Mouse (Mus musculus): ENCODE data around the gene Plb1.

DNA sequence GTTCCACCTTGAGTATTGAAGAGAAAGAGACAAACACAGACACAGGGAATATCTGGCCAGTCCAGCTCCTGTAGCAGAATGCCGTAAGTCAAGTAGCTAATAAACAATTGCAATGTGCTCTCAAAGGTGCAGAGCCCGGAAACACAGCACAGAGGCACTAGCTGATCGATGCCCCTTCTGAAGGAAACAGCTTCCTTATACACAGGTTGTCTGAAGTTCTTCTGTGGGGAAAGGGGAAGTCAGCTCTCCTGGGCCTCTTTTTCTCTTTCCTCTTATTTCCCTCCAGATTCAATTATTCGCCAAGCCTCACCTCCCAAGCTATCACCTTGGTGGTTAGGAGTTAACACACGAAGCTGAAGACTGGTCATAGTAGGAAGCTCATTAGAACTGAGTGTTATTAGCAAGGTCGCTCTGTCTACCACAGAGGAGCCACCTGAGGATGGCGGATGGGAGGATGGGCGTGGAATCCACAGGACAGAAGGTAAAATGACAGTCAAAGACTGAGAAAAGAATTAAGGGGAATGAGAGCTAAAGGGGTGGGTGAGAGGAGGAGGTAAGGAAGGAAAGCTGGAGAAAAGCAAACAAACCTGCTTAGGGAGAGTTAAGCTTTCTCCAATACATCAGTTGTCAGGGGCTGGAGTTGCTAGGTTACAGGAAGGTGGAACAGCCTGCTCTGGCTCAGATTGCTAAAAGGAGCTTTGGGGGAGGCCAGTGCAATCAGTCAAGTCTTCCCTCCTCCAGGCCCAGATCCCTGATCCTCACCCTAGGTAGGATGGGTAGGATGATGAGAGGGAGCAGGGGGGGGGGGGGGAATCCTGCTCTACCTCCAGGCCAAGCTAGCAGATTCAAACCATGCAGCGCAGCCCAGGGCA lies 170.8 kb downstream of the Plb1 start:
- no peak for TF ChIP-seq MYC (IDR thresholded peaks at IDR 0.05; ENCODE audit: low read depth, low read length)
- TF ChIP-seq SMC3 (IDR thresholded peaks at IDR 0.05; ENCODE audit: low read depth, low read length) = no peak
- no peak for TF ChIP-seq RCOR1 (conservative IDR thresholded peaks at IDR 0.05; ENCODE audit: low read depth, low read length)
- no peak for TF ChIP-seq CTCF (conservative IDR thresholded peaks at IDR 0.05 in 1 of 2, IDR thresholded peaks at IDR 0.05 in 1 of 2; ENCODE audit: low read depth in 2 of 2, low read length in 2 of 2)
- no peak for TF ChIP-seq ZKSCAN1 (IDR thresholded peaks at IDR 0.05; ENCODE audit: borderline replicate concordance, low read depth, low read length)
- TF ChIP-seq POLR2AphosphoS2 (IDR thresholded peaks at IDR 0.05; ENCODE audit: low read depth, low read length) = no peak
- no peak for TF ChIP-seq HCFC1 (IDR thresholded peaks at IDR 0.05; ENCODE audit: low read depth, low read length)
- TF ChIP-seq POLR2A (IDR thresholded peaks at IDR 0.05; ENCODE audit: low read depth, low read length) = no peak
- TF ChIP-seq MAZ (IDR thresholded peaks at IDR 0.05; ENCODE audit: low read depth, low read length) = no peak
- TF ChIP-seq MAX (IDR thresholded peaks at IDR 0.05; ENCODE audit: low read length) = no peak
